Mouse (Mus musculus): ENCODE measurements around the gene Comtd1. TPM values are rescaled to one million over a fixed set of nuclear protein-coding genes. Genes with fewer than 3 reads are reported as not detected.

Gene Comtd1
- total RNA-seq, 2 experiments from 2014 or later = 25.5 to 31.1 TPM

DNA sequence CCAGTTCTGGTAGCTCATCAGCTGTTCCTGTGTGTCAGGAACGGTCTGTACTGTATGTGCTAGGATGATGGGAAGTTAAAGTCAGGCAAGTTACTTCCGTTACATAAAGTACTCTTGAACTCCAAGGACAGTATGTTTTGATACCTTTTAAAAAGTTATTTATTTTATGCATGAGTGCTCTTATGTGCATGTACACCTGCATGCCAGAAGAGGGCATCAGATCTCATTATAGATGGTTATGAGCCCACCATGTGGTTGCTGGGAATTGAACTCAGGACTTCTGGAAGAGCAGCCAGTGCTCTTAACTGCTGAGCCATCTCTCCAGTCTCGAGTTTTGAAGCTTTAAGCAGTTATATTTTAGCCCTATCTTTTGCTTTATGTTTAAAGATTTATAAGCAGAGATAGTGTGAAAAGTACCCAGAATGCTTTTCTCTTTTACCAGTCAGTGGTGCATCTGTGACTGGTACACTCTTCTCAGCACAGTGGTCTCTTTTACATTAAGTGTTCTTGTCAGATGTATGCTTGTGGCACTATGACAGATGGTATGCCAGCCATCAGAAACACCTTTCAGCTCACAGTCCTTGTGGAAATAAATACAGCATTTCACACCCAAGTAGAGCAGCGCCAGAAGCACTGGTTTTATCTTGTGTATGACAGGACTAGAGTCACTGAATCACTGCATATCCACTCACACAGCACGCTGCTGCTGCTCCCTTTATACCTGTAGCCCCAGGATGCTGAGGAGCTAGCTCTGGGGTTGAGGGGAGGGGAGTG, 6.8 kb downstream of the Comtd1 start:
- intact Hi-C loops (cut with DNase I) = loop anchor here (10.0 kb wide), 1 partner anchor 167 kb away; no protein-coding TSS in a partner anchor

DNA sequence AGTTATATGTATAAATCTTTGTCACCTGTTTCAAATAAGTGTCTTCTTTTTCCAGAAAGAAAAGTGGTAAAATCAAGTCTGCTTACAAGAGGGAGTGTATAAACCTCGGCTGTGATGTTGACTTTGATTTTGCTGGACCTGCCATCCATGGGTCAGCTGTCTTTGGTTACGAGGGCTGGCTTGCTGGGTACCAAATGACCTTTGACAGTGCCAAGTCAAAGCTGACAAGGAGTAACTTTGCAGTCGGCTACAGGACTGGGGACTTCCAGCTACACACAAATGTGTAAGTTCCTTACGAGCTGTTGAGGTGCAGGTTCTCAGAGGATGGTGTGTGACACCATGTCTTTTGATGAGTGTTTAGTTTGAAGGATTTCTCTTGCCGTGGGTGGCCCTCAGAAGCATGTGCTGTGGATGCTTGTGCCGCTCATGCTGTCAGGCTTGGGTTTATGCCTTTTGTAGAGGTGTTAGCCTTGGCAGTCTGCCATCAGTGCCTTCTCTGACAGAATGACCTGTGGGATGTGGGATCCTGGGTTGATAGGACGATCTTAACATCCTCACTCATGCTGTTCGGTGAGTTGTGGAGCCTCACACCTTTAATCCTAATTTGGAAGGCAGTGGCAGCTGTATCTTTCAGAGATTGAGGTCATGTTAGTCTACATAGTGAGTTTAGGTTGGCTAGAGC, 10.3 kb downstream of the Comtd1 start:
- DNase-seq (ENCODE audit: low spot score in 2 of 2) = no peak
- intact Hi-C loops (cut with DNase I) = no loop called here

More for the DNA sequence above, 6.8 kb downstream of the Comtd1 start:
- no peak for DNase-seq (ENCODE audit: low spot score in 2 of 2)

DNA sequence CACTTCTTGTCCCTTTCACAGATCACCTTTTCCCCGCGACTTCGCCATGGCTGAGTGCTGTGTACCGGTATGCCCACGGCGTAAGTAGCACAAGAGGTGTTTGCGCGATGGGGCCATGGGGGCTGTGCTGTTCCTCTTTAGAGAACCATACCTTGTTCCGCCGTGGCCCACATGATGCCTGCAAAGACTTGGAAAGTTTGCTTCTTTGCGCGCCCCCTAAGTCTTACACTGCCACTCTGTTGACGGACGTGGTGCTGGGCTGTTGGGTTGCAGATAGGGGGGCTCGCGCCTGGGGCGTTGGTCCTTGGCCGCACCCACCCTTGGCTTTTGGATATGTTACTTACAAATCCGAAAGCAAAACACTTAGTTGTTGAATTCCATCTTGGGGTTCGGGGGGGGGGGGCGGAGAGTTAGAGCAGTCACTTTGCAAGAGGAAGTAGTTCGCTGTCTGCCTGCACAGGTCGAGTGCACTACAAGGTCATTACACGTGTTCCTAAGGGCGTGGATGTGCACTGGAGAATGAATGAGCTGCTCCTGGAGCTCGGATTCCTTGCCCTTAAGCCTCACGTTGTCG, 16.9 kb downstream of the Comtd1 start:
- DNase-seq (ENCODE audit: low spot score in 2 of 2) = no peak
- intact Hi-C loops (cut with DNase I) = loop anchor here (5.0 kb wide), 1 partner anchor 80 kb away; the partner anchor contains the start of genes Dusp13 and Samd8

DNA sequence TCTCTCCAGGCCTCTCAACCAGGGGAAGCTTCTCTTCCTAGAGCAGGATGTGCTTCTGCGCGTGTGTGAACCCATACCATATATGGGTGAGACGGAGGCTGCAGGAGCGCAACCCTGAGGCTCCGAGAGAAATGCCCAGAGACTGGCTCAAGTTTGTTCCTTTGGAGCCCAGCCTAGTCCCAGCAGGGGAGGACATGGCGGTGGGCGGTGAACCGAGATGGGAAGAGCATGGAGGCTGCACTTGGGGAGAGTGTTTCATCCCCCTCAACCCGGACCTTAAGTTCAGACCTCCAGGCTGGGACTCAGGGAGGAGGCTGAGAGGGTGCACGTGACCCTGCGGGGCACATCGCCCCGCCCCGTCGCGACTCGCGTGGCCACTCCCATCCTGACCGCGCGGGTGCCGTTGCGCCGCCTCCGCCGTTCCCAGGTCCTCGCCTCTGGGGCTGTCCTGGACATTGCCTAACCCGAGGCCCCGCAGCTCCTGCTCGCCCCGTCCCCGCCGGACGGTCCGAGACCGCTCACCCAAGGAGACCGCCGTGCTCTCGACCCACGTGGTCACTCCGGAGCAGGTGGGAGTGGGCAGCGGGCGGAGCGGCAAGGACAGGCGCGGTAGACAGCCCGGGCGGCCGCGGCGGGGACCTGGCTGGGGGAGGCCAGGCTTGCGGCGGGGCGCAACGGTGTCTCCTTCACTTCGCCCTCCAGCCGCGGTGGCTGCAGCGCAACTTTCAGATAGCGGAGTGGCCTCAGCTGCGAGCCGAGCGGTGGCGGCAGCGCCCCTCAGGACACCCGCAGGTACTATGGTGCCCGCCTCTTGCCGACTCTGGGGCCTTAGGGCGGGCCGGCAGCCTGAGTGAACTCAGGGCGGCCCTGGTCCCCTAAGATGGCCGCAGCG, 17.7 kb downstream of the Comtd1 start:
- DNase-seq (ENCODE audit: low spot score in 2 of 2) = peak; percentile 97 to 99
- intact Hi-C loops (cut with DNase I) = loop anchor here (5.0 kb wide), 1 partner anchor 79 kb away; the partner anchor contains the start of genes Dusp13 and Samd8

DNA sequence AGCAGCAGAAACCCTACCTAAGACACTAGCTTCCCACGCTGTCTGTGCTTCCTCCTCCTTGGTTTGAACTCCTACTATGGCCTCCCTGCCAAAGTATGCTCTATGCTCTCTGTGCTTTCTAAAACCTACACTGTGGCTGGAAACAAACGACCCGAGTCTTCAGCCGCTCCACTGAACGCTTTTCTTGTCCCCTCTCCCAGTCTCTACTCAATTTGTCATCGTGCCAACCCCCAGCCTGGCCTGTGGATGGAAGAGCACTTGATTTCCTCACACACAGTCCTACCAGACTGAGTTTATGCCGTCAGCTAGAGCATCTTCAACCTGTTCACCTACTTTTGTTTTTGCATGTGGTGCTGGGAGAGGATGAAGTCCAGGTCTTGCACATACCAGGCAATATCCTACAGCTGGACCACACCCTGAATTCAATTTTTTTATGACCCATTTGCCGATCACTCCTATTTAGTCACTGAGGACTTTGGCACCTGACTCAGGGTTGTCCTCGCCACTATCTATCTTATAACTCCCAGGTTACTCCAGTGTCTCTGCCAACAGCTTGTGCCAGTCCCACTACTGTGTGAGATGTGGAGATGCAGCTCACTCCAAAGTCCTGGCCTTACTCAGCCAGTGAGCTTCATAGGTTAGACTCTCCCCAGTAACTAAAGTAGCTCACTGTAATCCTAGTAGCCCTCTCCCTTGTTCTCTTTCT, 22.8 kb downstream of the Comtd1 start:
- intact Hi-C loops (cut with DNase I) = no loop called here
- no peak for DNase-seq (ENCODE audit: low spot score in 2 of 2)

DNA sequence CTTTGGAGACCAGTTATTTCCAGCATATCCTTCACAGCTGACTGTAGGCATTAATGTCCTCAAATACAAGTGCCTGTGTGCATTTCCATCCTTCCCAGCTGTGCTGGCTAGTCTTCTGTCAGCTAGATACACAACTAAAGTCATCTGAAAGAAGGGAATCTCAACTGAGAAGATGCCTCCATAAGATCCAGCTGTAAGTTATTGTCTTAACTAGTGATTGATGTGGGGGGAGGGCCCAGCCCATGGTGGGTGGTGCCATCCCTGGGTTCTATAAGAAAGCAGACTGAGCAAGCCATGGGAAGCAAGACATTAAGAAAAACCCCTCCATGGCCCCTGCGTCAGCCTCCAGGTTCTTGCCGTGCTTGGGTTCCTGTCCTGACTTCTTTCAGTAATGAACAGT, 23.8 kb downstream of the Comtd1 start, which contains the start of gene Vdac2:
Gene Vdac2, plus strand, starts transcription at position 301 of the 400 bp plus-strand sequence.
- intact Hi-C loops (cut with DNase I) = no loop called here
- no peak for DNase-seq (ENCODE audit: low spot score in 2 of 2)

DNA sequence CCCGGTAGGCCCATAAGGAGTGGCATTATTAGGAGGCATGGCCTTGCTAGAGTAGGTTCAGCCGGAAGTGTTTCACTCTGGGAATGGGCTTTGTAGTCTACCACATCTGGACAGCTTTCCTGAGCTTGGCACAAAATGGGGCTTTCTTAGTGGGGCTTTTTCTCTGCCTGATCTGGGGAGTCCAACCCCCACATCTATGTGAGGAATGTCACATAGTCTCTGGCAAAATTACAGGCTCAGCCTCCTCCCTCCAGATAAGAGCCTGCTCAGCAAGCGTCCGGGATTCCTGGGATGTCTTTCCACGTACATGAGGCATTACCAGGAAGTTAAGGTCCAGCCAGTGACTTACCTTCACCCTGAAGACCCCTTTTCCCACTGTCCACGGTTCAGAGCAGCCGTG, 24.9 kb downstream of the Comtd1 start:
- no peak for DNase-seq (ENCODE audit: low spot score in 2 of 2)
- intact Hi-C loops (cut with DNase I) = no loop called here

DNA sequence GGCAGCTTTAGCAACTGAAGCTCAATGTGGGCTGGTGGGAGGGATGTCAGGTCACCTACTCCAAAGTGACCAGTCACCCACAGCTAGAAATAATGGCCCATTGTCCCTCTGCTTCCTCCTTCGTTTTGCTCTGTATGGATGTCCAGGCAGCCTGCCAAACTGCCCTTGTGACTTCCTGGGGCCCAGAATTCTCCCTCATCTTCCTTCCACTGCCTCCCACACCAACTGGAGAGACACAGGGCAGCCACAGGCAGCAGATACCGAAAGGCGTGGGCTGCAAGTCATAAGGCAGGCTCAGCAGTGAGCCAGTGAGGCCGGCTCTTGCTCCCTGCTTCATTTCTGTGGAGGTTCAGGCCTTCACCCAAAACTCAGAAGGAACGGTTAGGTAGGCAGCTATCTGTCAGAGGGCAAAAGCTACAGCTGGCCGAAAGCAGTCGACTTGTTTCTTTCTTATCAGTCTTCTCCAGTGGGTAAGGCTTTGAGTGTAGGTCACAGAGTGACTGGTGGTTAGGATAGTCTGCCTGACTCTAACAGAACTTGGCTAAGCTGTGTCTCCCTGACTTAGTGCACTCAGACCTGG, 25.9 kb downstream of the Comtd1 start:
- intact Hi-C loops (cut with DNase I) = no loop called here

DNA sequence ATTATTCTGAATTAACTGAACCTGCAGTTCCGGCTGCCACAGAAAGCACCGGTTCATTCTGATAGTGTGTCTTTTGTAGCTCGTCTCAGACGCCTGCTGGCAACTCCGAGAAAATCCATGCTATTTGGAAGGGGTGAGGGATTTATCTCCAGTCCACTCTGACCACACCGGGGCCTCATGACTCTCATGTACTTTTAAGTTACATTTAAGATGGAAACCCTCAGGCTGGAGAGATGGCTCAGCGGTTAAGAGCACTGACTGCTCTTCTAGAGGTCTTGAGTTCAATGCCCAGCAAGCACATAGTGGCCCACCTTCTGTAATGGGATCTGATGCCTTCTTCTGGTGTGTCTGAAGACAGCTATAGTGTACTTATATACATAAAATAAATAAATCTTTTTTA, 26.5 kb downstream of the Comtd1 start:
- intact Hi-C loops (cut with DNase I) = no loop called here

More for the DNA sequence above, 25.9 kb downstream of the Comtd1 start:
- peak; percentile 57 to 64 for DNase-seq (ENCODE audit: low spot score in 2 of 2)

DNA sequence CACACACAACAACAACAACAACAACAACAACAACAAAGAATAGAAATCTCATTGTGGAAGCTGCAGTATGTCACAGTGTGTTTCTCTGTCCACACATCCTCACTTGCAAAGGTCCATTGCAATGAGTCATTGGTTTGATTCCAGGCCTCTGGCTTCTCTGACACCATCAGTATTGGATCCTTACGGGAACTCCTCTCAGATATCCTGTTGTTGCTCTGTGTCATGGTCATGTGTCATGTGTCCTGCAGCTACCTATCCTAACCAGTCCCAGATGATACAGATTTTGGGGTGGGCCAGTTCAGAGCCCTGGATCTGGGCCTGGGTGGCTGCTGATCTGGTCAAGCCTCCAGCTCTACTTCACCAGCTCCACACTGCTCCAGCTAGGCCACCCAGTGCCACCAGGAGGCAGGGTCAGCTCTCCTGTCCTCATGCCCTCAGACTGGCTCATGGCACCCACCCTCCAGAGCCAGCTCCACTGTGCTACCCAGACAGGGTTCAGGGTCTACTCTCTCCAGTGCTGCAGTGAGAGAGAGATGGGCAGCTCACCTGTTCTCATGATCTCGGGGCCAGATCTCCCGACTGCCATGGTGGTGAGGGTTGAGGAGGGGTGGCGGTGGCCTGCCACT, 27.8 kb downstream of the Comtd1 start:
- intact Hi-C loops (cut with DNase I) = no loop called here
- no peak for DNase-seq (ENCODE audit: low spot score in 2 of 2)

More for the DNA sequence above, 26.5 kb downstream of the Comtd1 start:
- no peak for DNase-seq (ENCODE audit: low spot score in 2 of 2)

DNA sequence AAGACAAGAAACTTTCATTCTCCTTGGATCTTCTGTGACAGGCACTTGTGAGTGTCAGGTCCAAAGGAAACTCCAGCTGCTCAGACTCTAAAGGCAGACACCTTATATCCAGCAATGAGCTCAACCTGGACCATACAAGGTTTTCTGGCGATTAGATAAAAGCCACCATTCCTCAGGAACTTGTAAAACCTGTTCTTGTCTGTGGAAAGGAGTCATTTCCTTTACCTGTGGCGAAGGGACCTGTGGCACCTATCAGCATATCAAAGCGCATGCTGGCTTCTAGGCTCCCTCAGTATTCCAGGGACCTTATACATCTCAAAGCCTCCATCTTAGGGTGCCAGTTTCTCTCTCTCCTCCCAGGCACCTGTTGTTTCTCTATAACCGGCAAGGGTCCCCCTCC, 31.3 kb downstream of the Comtd1 start:
- intact Hi-C loops (cut with DNase I) = loop anchor here (1.0 kb wide), 1 partner anchor 36 kb away; no protein-coding TSS in a partner anchor

DNA sequence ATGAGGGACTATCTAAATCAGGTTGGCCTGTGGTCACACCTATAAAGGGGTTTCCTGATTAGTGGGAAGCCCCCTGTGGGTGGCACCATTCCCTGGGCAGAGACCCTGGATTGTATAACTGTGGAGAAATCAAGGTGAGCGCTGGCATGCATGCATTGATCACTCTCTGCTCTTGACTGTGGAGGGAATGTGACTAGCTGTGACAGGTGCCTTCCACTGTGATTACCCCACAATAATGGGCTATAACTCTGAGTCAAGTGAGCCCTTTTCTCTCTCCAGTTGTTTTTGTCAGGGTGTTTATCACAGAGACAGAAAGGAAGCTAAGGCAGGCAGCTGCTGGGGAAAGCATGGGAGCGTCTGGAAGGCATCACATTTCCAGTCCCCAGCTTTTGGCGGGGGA, 32.5 kb downstream of the Comtd1 start:
- DNase-seq (ENCODE audit: low spot score in 2 of 2) = no peak
- intact Hi-C loops (cut with DNase I) = no loop called here

More for the DNA sequence above, 31.3 kb downstream of the Comtd1 start:
- DNase-seq (ENCODE audit: low spot score in 2 of 2) = no peak

DNA sequence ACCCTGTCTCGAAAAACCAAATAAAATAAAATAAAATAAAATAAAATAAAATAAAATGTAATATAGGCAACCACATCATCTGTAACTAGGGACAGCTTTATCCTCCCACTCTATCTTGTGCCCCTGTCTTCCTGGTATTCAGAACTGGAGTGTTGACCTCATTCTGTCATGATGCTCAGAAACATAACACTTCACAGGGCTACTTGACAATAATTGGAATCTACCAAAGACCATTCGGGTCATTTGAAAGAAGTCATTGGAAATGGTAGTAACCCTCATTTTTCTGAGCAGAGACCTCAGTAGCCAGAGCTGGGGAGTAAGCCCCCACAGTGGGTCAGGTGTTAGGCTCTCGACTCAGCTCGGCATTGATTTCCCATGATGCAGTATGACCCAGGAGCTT, 34.2 kb downstream of the Comtd1 start:
- no peak for DNase-seq (ENCODE audit: low spot score in 2 of 2)
- intact Hi-C loops (cut with DNase I) = no loop called here

DNA sequence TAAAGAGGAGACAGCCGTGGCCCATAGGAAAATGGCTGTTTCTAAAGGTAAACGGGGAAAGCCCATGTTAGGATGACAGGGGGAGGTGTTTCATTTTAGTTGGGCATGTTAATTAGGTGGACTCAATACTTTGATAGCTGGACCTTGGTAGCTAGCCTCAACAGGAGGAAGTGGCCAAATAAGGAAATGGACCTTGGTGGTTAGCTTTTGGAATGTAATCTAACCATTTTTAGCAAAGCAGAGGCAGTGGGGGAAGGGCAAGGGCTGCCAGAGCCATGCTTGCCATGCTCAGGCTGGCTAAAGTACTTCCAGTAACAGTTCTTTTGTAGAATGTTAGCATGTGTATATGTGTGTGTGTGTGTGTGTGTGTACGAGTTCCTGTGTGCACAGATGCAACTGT, 34.9 kb downstream of the Comtd1 start:
- no peak for DNase-seq (ENCODE audit: low spot score in 2 of 2)
- intact Hi-C loops (cut with DNase I) = no loop called here

DNA sequence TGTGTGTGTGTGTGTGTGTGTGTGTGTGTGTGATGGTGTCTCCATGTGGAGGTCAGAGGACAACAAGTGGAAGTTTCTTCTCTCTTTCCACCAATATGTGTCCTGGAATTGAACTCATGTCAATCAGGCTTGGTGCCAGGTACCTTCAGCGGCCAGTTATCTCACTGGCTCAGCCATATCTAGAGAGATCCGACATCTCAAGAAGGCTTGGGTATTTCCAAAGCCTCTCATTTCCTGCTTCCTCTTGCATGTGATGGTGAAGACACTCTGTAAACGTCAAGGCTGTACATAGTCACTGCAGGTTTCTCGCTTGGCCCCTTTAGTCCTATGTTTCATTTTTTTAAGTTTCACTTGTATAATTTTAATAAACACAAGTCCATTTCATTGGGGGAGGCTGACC, 35.6 kb downstream of the Comtd1 start:
- intact Hi-C loops (cut with DNase I) = no loop called here
- DNase-seq (ENCODE audit: low spot score in 2 of 2) = no peak

DNA sequence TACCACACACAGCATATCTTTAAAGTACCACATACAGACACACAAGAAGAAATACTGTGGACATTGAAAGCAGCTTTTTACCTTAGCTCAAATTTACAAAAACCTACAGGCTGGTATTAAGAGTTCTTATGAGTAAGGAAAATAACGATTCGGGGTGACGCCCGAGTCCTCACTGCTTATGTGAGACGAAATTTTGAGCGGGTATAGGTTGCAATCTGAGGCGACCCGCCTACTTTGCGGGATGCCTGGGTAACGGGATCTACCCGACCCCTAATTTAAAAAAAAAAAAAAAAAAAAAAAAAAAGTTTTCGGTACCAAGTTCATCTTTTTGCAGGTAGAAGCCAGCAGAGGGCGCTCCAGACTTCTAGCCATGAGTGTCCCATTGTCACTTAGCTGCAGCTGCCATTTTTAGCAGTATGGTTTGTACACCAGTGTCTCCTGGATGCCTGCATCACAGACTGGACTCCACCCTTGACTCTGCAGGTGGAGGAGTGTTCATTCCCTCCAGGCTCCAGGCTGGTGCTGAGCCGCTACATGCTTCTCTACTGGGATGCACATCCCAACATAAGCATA, 36.1 kb downstream of the Comtd1 start:
- intact Hi-C loops (cut with DNase I) = no loop called here
- peak; percentile 26 to 37 for DNase-seq (ENCODE audit: low spot score in 2 of 2)

DNA sequence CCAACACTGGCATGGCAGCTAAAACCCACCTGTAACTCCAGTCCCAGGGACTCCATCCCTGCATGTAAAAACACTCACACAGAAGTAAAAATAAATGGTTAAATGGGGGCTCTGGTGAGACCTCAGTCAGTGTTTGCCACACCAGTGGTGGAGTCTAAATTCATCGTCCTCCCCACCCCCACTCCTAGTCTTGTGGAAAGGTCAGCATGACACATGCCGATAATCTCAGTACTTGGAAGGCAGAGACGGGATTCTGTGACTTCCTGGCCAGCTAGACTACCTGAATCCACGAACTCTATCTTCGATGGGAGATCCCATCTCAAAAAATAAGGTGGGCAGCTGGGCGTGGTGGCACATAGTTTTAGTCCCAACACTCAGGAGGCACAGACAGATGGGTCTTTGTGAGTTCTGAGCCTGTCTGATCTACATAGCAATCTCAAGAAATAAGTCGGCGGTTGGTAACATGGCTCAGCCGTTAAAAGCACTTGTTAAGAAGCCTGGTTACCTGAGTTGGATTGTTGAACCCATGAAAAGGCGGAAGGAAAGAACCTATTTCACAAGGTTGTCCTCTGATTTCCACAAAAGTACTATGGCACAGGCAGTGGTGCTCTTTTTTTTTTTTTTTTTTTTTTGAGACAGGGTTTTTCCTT, 36.9 kb downstream of the Comtd1 start:
- no peak for DNase-seq (ENCODE audit: low spot score in 2 of 2)
- intact Hi-C loops (cut with DNase I) = loop anchor here (2.0 kb wide), 1 partner anchor 37 kb away; the partner anchor contains the start of gene Comtd1
